Comparison of ENCODE assay signal across 10 mouse cellular contexts in genomic region chr3:95651391-95652203, GRCm38 (mm10). TPM values are rescaled to one million over a fixed set of nuclear protein-coding genes. Genes with fewer than 3 reads are reported as not detected.
DNase-seq lines count a peak whose midpoint lies in the region; ATAC-seq and TF ChIP-seq lines count a peak whose summit lies in the region.
"Had no signal": no experiment of that assay in that cellular context is flagged by ENCODE, and none has a peak within 500 bp of the region (broad histone marks: within the 10 kb centered on the region; RNA-seq: fewer than 3 reads in every experiment).

No protein-coding gene starts in this region.

- no peaks in the 10 kb centered on the region for H3K27me3 ChIP-seq in lung, embryonic 16.5 days (ENCODE audit: control insufficient read depth, insufficient read depth, low read depth, low read length)
- H3K27me3 ChIP-seq in heart, embryonic 16.5 days (ENCODE audit: control insufficient read depth, insufficient read depth, low read length): no peaks in the 10 kb centered on the region

- no peak overlapping the region for H3K9ac ChIP-seq in lung, embryonic 16.5 days (ENCODE audit: low read length)
- no peak overlapping the region for H3K9ac ChIP-seq in heart, embryonic 16.5 days (ENCODE audit: low read length)

- no peak for TF ChIP-seq CTCF in gastrocnemius, adult 2 months (IDR thresholded peaks at IDR 0.05)

- no peak overlapping the region for H3K4me3 ChIP-seq in gastrocnemius, adult 2 months
- no peak overlapping the region for H3K4me3 ChIP-seq in lung, embryonic 16.5 days (ENCODE audit: low read length)
- H3K4me3 ChIP-seq in heart, embryonic 16.5 days (ENCODE audit: low read length): no peak overlapping the region

- whole genome bisulfite sequencing in lung, embryonic 16.5 days: 80% methylated on average over 16 of the region's 16 CpGs
- 86% methylated on average over 16 of the region's 16 CpGs for WGBS in heart, embryonic 16.5 days

- no peaks in the 10 kb centered on the region for H3K9me3 ChIP-seq in lung, embryonic 16.5 days (ENCODE audit: control insufficient read depth, low read length)
- no peaks in the 10 kb centered on the region for H3K9me3 ChIP-seq in heart, embryonic 16.5 days (replicated peaks; ENCODE audit: control insufficient read depth, low read length)

- DNase-seq in gastrocnemius, adult 2 months: no peak
- DNase-seq in gastrocnemius, postnatal 10 days: no peak
- no peak for DNase-seq in lung, postnatal 25 days (ENCODE audit: low spot score)
- DNase-seq in thymus, adult 18-20 months: no peak
- DNase-seq in left cerebral cortex, adult 8-10 months (ENCODE audit: low spot score in 2 of 2): no peak
- DNase-seq: adrenal gland, adult 8-10 months had no signal

- H3K4me1 ChIP-seq in lung, embryonic 16.5 days (replicated peaks; ENCODE audit: control insufficient read depth, insufficient read depth, low read length): peaks cover 9% of the 10 kb centered on the region
- peaks cover 19% of the 10 kb centered on the region for H3K4me1 ChIP-seq in heart, embryonic 16.5 days (ENCODE audit: control insufficient read depth, insufficient read depth, low read length)

- no peak for ATAC-seq in lung, embryonic 16.5 days (ENCODE audit: low read depth)
- ATAC-seq in heart, embryonic 16.5 days (replicated peaks; ENCODE audit: extremely low read depth, insufficient read depth, low FRiP score): no peak
- peak; percentile 16 for ATAC-seq in neutrophil, adult 5-6 weeks (ENCODE audit: extremely low read depth, insufficient number of reproducible peaks, low FRiP score, poor library complexity, severe bottlenecking)

- no peak overlapping the region for H3K4me2 ChIP-seq in lung, embryonic 16.5 days (ENCODE audit: low read depth, low read length)
- H3K4me2 ChIP-seq in heart, embryonic 16.5 days (ENCODE audit: low read depth, low read length): no peak overlapping the region

- H3K27ac ChIP-seq in gastrocnemius, adult 2 months: peak overlapping the region; percentile 88
- H3K27ac ChIP-seq in lung, embryonic 16.5 days (ENCODE audit: low read length): peak overlapping the region; percentile 23; the same call in 1 of the 2 replicates
- peak overlapping the region; percentile 75 for H3K27ac ChIP-seq in heart, embryonic 16.5 days (ENCODE audit: low read length)

- intact Hi-C loops in gastrocnemius, adult 2 months (cut with DNase I): no loop called here

- H3K36me3 ChIP-seq in lung, embryonic 16.5 days (ENCODE audit: control insufficient read depth, insufficient read depth, low read length): no peaks in the 10 kb centered on the region
- H3K36me3 ChIP-seq in heart, embryonic 16.5 days (ENCODE audit: control insufficient read depth, insufficient read depth): no peaks in the 10 kb centered on the region

RNA-seq across cellular contexts. Expression of gene Mcl1, which starts 7.0 kb away (rescaled TPM):
- 100 to 1,000 TPM; 110 to 123 TPM for total RNA-seq in gastrocnemius, adult 2 months (2021)
- total RNA-seq in gastrocnemius, postnatal 10 days (2021): 100 to 1,000 TPM in 1 of 2 experiments, 10 to 100 TPM in 1; 96.8 to 111 TPM
- 23.1 and 31.7 TPM in 2 replicates for polyA plus RNA-seq in lung, embryonic 16.5 days (2015; fragmentation: Nextera tagmentation; extraction: Ambion mirVana)
- polyA plus RNA-seq in heart, embryonic 16.5 days (2015; fragmentation: Nextera tagmentation; extraction: Ambion mirVana): 31.9 and 38.3 TPM in 2 replicates
- 1,463 and 1,559 TPM in 2 replicates for total RNA-seq in neutrophil, adult 5-6 weeks (2017)
- 10 to 100 TPM; 47.2 to 59.6 (median 54.3) TPM for total RNA-seq in left cerebral cortex, adult 8-10 months (2022)

RNA-seq across cellular contexts. Expression of gene Ensa, which starts 26.8 kb away (rescaled TPM):
- 100 to 1,000 TPM in 1 of 2 experiments, 10 to 100 TPM in 1; 97.2 to 102 TPM for total RNA-seq in gastrocnemius, adult 2 months (2021)
- total RNA-seq in gastrocnemius, postnatal 10 days (2021): 10 to 100 TPM; 80.1 to 80.2 TPM
- polyA plus RNA-seq in lung, embryonic 16.5 days (2015; fragmentation: Nextera tagmentation; extraction: Ambion mirVana): 61.6 and 65.0 TPM in 2 replicates
- polyA plus RNA-seq in heart, embryonic 16.5 days (2015; fragmentation: Nextera tagmentation; extraction: Ambion mirVana): 51.1 and 53.0 TPM in 2 replicates
- total RNA-seq in neutrophil, adult 5-6 weeks (2017): 148 and 157 TPM in 2 replicates
- 100 to 1,000 TPM; 322 to 333 (median 327) TPM for total RNA-seq in left cerebral cortex, adult 8-10 months (2022)

RNA-seq across cellular contexts. Expression of gene Adamtsl4, which starts 36.1 kb away (rescaled TPM):
- 10 to 100 TPM; 17.2 to 32.0 TPM for total RNA-seq in gastrocnemius, adult 2 months (2021)
- 10 to 100 TPM; 23.9 to 26.3 TPM for total RNA-seq in gastrocnemius, postnatal 10 days (2021)
- 4.4 and 5.5 TPM in 2 replicates for polyA plus RNA-seq in lung, embryonic 16.5 days (2015; fragmentation: Nextera tagmentation; extraction: Ambion mirVana)
- polyA plus RNA-seq in heart, embryonic 16.5 days (2015; fragmentation: Nextera tagmentation; extraction: Ambion mirVana): 8.5 and 13.7 TPM in 2 replicates
- 0.47 and 0.74 TPM in 2 replicates for total RNA-seq in neutrophil, adult 5-6 weeks (2017)
- 10 to 100 TPM in 3 of 4 experiments, 1 to 10 TPM in 1; 9.4 to 12.9 (median 11.4) TPM for total RNA-seq in left cerebral cortex, adult 8-10 months (2022)
- total RNA-seq: megakaryocyte-erythroid progenitor cell, adult 5-6 weeks had no signal

Comparison
In these comparisons a context has a peak if more than half of its experiments do, and no peak if none do; other contexts are left out.
1. H3K27ac ChIP-seq: peak in every context shown above with its lines; median percentile 88 in gastrocnemius, adult 2 months; 75 in heart, embryonic 16.5 days; 23 in lung, embryonic 16.5 days.
2. RNA of gene Mcl1, which starts 7.0 kb away (total RNA-seq): 1,463 to 1,559 TPM in neutrophil, adult 5-6 weeks; 110 to 123 TPM in gastrocnemius, adult 2 months, 96.8 to 111 TPM in gastrocnemius, postnatal 10 days and 47.2 to 59.6 TPM in left cerebral cortex, adult 8-10 months; every median in the first group is over 10 times any median in the second.